Mouse (Mus musculus): ENCODE results near the gene Hip1. TPM values are rescaled to one million over a fixed set of nuclear protein-coding genes. Genes with fewer than 3 reads are reported as not detected.

The Hip1 gene
- polyA plus RNA-seq, 1 experiment from 2014 or later = 23.0 TPM

GRCm38 (mm10) chr5:135537326-135537725 is 7.6 kb downstream of the Hip1 start:
- Histone ChIP-seq H3K4me1 (replicated peaks; ENCODE audit: insufficient read depth, low read length) (peaks cover 2% of the 10 kb centered on the region; the same call in 1 of the 2 replicates), H3K27me3 (ENCODE audit: insufficient read depth, low read length) (no peaks in the 10 kb centered on the region), H3K9me3 (replicated peaks; ENCODE audit: low read length) (no peaks in the 10 kb centered on the region), H3K36me3 (ENCODE audit: insufficient read depth, low read length) (no peaks in the 10 kb centered on the region), H3K4me2 (ENCODE audit: low read length) (no peak overlapping the region), H3K9ac (ENCODE audit: low read depth, low read length) (no peak overlapping the region), H3K4me3 (replicated peaks; ENCODE audit: low read depth, low read length) (no peak overlapping the region), H3K27ac (no peak overlapping the region)
- DNase-seq (ENCODE audit: low spot score) (peak; percentile 46), ATAC-seq (replicated peaks; ENCODE audit: low FRiP score, low read depth) (no peak)
- TF ChIP-seq CTCF (IDR thresholded peaks at IDR 0.05; ENCODE audit: low read depth) = no peak
- WGBS = 67% methylated on average over 4 of the region's 4 CpGs

GRCm38 (mm10) chr5:135535867-135536266 is 9.1 kb downstream of the Hip1 start:
- H3K4me1 ChIP-seq (replicated peaks; ENCODE audit: insufficient read depth, low read length) = peaks cover 7% of the 10 kb centered on the region; the same call in 1 of the 2 replicates
- no peak for TF ChIP-seq CTCF (IDR thresholded peaks at IDR 0.05; ENCODE audit: low read depth)
- no peak overlapping the region for H3K4me3 ChIP-seq (replicated peaks; ENCODE audit: low read depth, low read length)
- DNase-seq (ENCODE audit: low spot score) (no peak), ATAC-seq (replicated peaks; ENCODE audit: low FRiP score, low read depth) (no peak)
- no peaks in the 10 kb centered on the region for H3K36me3 ChIP-seq (ENCODE audit: insufficient read depth, low read length)
- no peaks in the 10 kb centered on the region for H3K27me3 ChIP-seq (ENCODE audit: insufficient read depth, low read length)
- no peaks in the 10 kb centered on the region for H3K9me3 ChIP-seq (replicated peaks; ENCODE audit: low read length)
- H3K4me2 ChIP-seq (ENCODE audit: low read length) = no peak overlapping the region
- H3K9ac ChIP-seq (ENCODE audit: low read depth, low read length) = no peak overlapping the region
- H3K27ac ChIP-seq = no peak overlapping the region

DNA sequence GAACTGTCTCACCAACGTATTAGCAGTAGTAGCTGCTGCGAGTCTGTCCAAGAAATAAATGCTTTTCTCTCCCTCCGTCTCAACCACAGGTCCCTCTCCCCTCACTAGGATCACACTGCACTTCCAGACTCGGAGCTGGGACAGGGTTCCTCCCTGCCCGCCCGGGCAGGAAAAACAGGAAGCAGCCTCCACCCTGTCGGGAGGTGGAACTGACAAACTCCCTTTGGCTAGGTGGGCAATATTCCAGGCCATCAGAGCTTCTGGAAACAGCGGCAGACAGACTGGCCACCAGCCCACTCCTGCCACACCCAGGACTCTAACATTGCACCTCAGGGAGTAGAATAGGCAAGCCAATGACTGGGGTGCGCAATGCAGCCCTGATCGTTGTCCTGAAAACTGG is 11.5 kb downstream of the Hip1 start:
- no peak overlapping the region for H3K9ac ChIP-seq (ENCODE audit: low read depth, low read length)
- H3K4me1 ChIP-seq (replicated peaks; ENCODE audit: insufficient read depth, low read length) = peaks cover 7% of the 10 kb centered on the region; the same call in 1 of the 2 replicates
- no peaks in the 10 kb centered on the region for H3K27me3 ChIP-seq (ENCODE audit: insufficient read depth, low read length)
- DNase-seq (ENCODE audit: low spot score) = peak; percentile 32
- H3K27ac ChIP-seq = peak overlapping the region; percentile 34; the same call in 1 of the 2 replicates
- no peak overlapping the region for H3K4me2 ChIP-seq (ENCODE audit: low read length)
- ATAC-seq (replicated peaks; ENCODE audit: low FRiP score, low read depth) = no peak
- H3K9me3 ChIP-seq (replicated peaks; ENCODE audit: low read length) = no peaks in the 10 kb centered on the region
- no peaks in the 10 kb centered on the region for H3K36me3 ChIP-seq (ENCODE audit: insufficient read depth, low read length)
- WGBS = 51% methylated on average over 10 of the region's 10 CpGs
- no peak overlapping the region for H3K4me3 ChIP-seq (replicated peaks; ENCODE audit: low read depth, low read length)
- TF ChIP-seq CTCF (IDR thresholded peaks at IDR 0.05; ENCODE audit: low read depth) = no peak

GRCm38 (mm10) chr5:135531306-135531845 is 13.5 kb downstream of the Hip1 start:
- Histone ChIP-seq H3K4me2 (ENCODE audit: low read length) (no peak overlapping the region), H3K4me3 (replicated peaks; ENCODE audit: low read depth, low read length) (no peak overlapping the region), H3K4me1 (replicated peaks; ENCODE audit: insufficient read depth, low read length) (peaks cover 7% of the 10 kb centered on the region; the same call in 1 of the 2 replicates), H3K9me3 (replicated peaks; ENCODE audit: low read length) (no peaks in the 10 kb centered on the region), H3K9ac (ENCODE audit: low read depth, low read length) (no peak overlapping the region), H3K36me3 (ENCODE audit: insufficient read depth, low read length) (no peaks in the 10 kb centered on the region), H3K27me3 (ENCODE audit: insufficient read depth, low read length) (no peaks in the 10 kb centered on the region), H3K27ac (no peak overlapping the region)
- no peak for ATAC-seq (replicated peaks; ENCODE audit: low FRiP score, low read depth)
- 68% methylated on average over 11 of the region's 11 CpGs for WGBS
- no peak for TF ChIP-seq CTCF (IDR thresholded peaks at IDR 0.05; ENCODE audit: low read depth)
- DNase-seq (ENCODE audit: low spot score) = no peak

DNA sequence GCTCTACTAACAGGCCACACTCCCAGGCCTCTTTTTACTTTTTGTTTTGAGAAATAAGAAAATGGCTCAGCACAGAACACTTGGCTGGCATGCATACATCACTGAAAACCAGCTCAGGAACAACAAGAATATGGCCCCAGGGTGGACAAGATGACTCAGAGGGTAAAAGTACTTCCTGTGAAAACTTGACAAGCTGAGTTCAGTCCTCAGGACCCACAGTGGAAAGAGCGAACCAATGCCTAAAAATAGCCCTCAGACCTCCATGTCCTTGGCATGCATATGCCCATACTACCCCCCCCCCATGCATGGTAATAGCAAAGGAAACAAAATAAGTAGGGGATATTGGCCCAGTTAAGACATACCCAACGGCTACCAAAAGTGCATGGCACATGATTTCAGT is 15.0 kb downstream of the Hip1 start:
- no peak for DNase-seq (ENCODE audit: low spot score)
- no peak overlapping the region for H3K4me3 ChIP-seq (replicated peaks; ENCODE audit: low read depth, low read length)
- no peak overlapping the region for H3K9ac ChIP-seq (ENCODE audit: low read depth, low read length)
- ATAC-seq (replicated peaks; ENCODE audit: low FRiP score, low read depth) = no peak
- H3K27ac ChIP-seq = no peak overlapping the region
- no peaks in the 10 kb centered on the region for H3K9me3 ChIP-seq (replicated peaks; ENCODE audit: low read length)
- no peak for TF ChIP-seq CTCF (IDR thresholded peaks at IDR 0.05; ENCODE audit: low read depth)
- H3K4me2 ChIP-seq (ENCODE audit: low read length) = no peak overlapping the region
- H3K27me3 ChIP-seq (ENCODE audit: insufficient read depth, low read length) = no peaks in the 10 kb centered on the region
- 74% methylated on average over 2 of the region's 2 CpGs for WGBS
- H3K36me3 ChIP-seq (ENCODE audit: insufficient read depth, low read length) = no peaks in the 10 kb centered on the region
- H3K4me1 ChIP-seq (replicated peaks; ENCODE audit: insufficient read depth, low read length) = peaks cover 12% of the 10 kb centered on the region

GRCm38 (mm10) chr5:135529310-135529709 is 15.6 kb downstream of the Hip1 start:
- WGBS = 90% methylated on average over 3 of the region's 3 CpGs
- Histone ChIP-seq H3K36me3 (ENCODE audit: insufficient read depth, low read length) (no peaks in the 10 kb centered on the region), H3K4me3 (replicated peaks; ENCODE audit: low read depth, low read length) (no peak overlapping the region), H3K9me3 (replicated peaks; ENCODE audit: low read length) (no peaks in the 10 kb centered on the region), H3K9ac (ENCODE audit: low read depth, low read length) (no peak overlapping the region), H3K4me2 (ENCODE audit: low read length) (no peak overlapping the region), H3K27me3 (ENCODE audit: insufficient read depth, low read length) (no peaks in the 10 kb centered on the region), H3K4me1 (replicated peaks; ENCODE audit: insufficient read depth, low read length) (peaks cover 12% of the 10 kb centered on the region), H3K27ac (no peak overlapping the region)
- peak; percentile 58; the same call in 1 of the 2 replicates for TF ChIP-seq CTCF (IDR thresholded peaks at IDR 0.05; ENCODE audit: low read depth)
- no peak for ATAC-seq (replicated peaks; ENCODE audit: low FRiP score, low read depth)
- DNase-seq (ENCODE audit: low spot score) = no peak

DNA sequence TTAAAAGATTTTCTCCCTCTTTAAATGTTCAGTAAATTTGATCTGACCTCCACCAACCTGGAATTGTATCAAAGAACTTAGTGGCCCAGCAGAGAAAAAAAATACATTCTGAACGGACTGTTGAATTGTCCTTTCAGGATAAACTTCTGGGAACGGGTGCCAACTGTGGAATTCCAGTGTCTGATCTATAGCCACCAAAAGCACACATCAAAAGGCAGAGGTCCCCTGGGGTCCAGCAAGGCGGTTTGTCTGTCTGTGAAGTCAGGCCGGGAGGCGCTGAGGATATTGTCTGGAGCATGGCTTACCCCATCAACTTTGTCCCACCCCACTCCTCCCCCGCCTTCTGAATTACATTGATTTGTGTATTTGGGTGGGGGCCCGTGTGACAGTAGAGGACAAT is 16.9 kb downstream of the Hip1 start:
- DNase-seq (ENCODE audit: low spot score) (peak; percentile 47), ATAC-seq (replicated peaks; ENCODE audit: low FRiP score, low read depth) (no peak)
- no peak overlapping the region for H3K9ac ChIP-seq (ENCODE audit: low read depth, low read length)
- H3K4me1 ChIP-seq (replicated peaks; ENCODE audit: insufficient read depth, low read length) = peaks cover 12% of the 10 kb centered on the region; the same call in 1 of the 2 replicates
- no peaks in the 10 kb centered on the region for H3K9me3 ChIP-seq (replicated peaks; ENCODE audit: low read length)
- no peak overlapping the region for H3K4me3 ChIP-seq (replicated peaks; ENCODE audit: low read depth, low read length)
- no peaks in the 10 kb centered on the region for H3K27me3 ChIP-seq (ENCODE audit: insufficient read depth, low read length)
- H3K27ac ChIP-seq = no peak overlapping the region
- H3K4me2 ChIP-seq (ENCODE audit: low read length) = no peak overlapping the region
- TF ChIP-seq CTCF (IDR thresholded peaks at IDR 0.05; ENCODE audit: low read depth) = no peak
- WGBS = 22% methylated on average over 7 of the region's 7 CpGs
- no peaks in the 10 kb centered on the region for H3K36me3 ChIP-seq (ENCODE audit: insufficient read depth, low read length)

Measured in kidney, postnatal 0 days (tissue).